Mouse (Mus musculus): ENCODE measurements at regions not wholly inside any gene's neighbourhood (a gene's known extent, or its start where the extent isn't known, plus 50 kb on each side); places are given as distances from the start of the nearest gene placed in this dataset.
"Not testable (repeated sequence)": the region's sequence is repeated elsewhere in the genome, so short reads cannot be mapped to it uniquely, and the experiment has no call there.

DNA sequence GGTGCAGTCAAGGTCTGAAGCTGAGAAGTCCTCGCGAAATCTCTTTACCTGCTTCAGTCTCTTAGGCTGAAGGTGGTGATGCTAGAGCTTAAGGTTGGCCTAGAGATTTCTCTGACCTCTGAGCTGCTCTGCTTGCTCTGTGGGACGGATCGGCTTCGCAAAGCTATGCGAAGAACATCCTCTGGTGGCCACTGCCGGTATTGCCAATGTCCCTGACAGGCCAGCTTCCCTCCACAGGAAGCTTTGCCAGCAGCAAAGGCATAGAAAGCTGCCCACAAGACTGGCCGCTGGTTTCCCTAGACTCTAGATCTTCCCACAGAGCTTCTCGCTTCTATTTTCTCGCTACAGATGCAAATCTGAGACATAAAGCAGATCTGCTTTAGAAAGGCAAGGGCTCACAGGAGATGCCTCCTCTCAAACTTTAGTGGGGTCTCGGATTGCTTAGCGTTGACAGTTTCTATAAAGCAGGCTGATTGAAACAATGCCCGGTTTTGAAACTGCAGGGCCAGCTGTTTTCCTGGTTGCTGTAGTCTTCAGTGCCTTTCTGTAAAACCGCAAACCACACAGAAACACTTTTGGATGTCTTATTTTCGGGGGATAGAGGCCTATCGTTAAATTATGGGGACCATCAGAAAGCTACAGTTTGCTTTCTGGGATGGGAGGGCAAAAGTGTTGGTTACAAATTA lies 153.7 kb downstream of the Car8 start:
- in situ Hi-C loops (cut with MboI): no loop called here

DNA sequence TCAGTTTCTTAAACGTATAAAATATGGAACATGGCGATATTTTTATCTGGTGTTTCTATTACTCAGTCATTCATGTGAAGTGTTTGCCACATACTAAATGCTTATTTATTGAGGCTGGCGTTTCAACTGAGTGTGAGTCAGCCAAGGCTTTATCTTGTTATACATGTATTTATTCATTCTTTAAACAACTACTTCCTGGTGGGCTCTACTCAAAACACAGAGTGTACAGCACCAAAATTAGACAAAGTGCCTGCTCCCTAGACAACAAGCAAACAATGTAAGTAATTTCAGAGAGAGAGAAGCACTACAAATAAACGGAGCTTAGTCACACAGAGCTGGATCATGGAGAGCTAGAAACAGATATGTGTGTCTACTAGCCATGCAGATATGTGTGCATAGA lies 159.5 kb downstream of the Car8 start:
- in situ Hi-C loops (cut with MboI): no loop called here

DNA sequence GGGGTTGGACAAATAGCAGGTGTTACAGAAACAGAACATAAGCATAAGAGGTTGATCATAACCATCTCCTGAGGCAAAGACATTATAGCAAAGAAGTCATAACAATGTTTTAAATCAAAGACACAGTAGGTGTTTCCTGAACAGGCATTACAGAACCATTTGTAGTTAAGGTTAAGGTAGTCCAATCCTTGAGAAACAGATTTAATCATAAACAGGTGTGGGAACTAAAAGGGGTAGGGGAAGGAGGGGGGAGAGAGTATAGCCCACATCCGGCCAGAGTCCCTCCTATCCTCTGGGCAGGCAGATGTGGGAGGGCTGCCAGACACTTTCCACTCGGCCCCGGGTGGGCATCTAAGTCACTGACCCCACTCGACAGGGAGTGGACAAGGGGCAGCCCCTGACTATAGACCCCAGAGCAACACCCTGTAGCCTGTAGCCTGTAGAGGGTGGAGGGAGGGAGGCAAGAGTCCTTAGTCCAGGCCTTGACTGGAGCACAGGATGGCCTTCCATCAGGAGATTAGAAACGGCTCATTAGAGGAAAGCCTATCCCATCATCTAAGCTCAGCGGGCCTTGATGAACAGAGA lies 165.8 kb downstream of the Car8 start:
- in situ Hi-C loops (cut with MboI): no loop called here

DNA sequence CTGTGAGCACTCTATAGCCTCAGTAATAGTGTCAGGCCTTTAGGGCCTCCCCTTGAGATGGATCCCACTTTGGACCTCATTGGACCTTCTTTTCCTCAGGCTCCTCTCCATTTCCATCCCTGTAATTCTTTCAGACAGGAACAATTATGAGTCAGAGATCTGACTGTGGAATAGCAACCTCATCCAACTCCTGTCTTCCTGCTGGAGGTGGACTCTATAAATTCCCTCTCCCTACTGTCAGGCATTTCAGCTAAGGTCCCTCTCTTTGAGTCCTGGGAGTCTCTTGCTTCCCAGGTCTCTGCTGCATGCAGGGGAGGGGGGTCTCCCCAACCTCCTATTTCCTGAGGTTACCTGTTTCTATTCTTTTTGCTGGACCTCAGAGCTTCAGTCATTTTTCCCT lies 168.1 kb downstream of the Car8 start:
- in situ Hi-C loops (cut with MboI): not testable (repeated sequence)

DNA sequence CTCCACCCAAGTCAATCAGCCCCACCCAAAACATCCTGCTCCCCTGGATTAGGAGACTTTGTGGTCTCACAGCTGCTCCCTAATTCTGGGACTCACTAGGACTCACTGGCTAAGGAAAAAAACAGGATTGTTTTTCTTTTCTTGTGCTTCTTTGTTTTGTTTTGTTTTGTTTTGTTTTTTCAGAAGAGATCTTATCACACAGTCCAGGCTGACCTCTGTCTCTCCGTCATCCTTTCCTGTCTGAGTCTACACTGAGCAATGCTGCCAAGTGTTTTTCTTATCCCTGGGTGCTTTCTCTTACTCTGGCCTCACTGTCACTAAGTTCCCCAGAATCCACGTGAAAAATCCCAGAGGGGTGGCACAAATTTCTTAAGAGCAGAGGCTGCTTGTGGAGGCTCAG lies 170.8 kb downstream of the Car8 start:
- in situ Hi-C loops (cut with MboI): no loop called here

DNA sequence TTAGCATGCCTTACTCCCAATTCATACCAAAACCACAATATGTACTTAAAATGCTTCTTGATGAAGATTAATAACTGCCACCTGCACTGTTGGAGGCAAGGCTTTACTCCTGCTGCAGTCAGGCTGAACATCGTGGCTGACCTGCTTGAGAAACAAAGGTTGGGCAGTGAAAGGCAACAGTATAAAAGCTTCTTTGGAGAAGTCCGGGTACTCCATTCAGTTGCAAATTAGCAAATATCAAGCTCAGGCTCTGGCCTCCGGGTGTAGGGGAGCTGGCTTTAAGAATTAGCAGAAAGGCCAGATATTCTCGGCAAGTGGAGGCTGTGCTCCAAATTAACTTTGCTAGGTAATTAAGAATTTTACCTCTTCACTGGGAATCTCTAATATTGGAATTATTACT lies 197.1 kb downstream of the Car8 start:
- in situ Hi-C loops (cut with MboI): no loop called here

DNA sequence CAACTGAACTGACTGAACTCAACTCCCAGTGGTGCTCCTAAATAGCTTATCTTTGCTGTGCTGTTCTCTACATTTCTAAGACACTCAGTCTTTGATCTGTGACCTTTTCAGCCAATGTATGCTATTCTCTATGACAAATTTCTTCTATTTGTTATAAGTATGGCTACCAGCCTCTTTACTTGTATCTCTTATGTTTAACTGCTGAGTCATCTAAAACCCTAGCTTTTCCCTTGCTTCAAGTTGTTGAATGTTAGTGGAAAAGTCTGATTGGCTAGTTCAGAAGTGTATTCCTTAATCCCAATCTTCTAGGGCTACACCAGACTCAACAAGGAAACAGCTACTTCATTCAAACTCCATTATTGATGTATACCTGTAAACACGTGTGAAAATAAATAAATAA lies 201.0 kb downstream of the Car8 start:
- in situ Hi-C loops (cut with MboI): no loop called here

DNA sequence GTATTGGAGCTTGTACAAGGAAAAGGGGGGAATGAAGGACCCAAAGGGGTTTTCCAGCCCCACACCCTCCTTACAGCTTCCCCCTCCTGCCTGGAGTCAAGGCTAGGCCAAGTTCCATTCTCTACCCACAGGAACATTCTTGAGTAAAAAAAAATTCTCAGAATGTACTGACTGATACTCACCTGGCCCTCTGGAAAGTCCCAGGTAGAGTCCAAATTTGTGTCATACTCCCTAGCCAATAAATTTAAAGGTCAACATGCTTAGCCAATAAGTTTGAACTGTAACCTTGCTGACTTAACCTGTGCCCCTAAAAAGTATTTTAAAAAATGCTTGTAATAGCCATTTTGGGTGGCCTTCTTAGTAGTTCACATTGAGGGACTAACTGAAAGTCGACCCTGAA lies 205.4 kb downstream of the Car8 start:
- in situ Hi-C loops (cut with MboI): not testable (repeated sequence)

DNA sequence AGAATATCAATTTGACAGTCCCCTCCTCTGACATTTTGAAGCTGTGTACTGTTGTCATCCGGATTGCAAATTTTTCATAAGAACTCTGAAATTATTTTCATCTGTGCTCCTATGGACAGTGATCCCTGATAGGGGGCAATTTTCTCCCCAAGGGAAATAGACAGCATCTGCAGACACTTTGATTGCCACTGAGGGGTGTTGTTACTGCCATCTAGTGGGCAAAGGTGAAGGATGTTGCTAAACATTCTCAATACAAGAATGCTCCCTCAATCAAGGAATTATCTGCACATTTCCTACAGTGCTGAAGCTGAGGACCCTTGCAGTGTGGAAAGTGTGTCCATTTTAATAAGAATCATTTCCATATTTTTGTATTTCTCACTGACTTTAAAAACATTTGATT lies 233.7 kb downstream of the Car8 start:
- in situ Hi-C loops (cut with MboI): loop anchor here (25.0 kb wide), 1 partner anchor 1443 kb away; no protein-coding TSS in a partner anchor

DNA sequence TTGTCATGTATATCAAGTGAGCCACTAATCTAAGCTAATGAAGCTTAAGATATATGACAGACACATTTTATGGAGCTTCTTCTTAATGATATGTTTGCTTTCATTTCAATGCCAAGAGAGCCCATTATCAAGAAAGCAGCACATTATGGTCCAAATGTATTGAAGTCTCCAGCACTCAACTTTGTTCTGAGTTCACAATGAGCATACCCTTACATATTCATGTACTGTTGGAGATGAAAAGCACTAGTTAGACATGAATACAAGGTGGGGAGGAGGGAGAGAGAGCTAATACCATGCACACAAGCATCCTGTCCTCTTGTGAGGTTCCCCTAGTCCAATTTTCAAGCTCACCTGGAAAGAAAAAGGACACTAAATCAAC lies 241.3 kb downstream of the Car8 start:
- in situ Hi-C loops (cut with MboI): no loop called here

DNA sequence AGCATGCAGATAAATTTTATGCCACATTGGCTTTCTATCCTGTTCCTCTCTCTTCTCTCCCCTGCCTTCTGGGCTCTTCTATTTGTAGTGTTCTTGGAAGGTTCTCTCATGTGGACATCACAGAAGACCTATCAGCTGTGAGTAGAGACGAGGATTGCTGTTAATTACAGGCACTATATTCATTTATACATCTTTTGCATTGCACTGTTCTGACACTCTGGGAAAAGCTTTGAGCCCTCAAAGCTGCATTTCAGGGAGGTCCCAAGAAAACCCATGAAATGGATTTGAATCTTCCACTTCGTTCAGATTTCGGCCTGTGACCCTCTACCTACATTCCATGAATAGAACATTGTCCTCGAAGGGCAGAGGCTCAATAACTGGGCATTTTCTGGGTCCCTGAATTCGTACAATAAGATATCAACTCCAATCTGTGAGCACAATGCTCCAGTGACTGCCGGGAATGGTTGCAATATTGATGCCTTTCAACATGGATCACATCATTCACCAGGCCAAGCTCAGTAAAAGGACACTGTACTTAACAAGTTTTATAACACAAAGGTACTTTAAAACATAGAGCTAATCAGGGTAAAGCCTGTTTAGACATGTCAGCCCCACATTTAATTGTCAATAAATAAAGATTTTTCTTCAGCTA lies 241.8 kb downstream of the Car8 start:
- in situ Hi-C loops (cut with MboI): no loop called here

DNA sequence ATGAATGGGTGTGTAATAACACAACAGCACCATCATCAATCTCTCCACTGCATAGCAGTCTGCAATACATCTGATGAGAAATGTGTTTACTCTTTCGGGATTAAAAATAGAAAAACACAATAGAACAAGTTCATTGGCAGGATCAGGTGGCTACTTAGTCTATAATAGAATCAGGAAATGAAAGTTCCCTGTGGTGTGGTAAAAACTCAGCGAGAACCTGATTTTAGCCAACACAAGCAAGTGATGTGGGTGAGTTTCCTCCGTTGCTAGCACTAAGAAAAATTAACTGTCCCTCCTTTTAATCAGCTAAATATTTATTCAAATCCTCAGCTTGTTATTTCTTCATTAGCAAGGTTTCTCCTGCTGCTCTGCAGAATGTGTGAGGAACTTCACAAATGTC lies 245.9 kb downstream of the Car8 start:
- in situ Hi-C loops (cut with MboI): no loop called here

DNA sequence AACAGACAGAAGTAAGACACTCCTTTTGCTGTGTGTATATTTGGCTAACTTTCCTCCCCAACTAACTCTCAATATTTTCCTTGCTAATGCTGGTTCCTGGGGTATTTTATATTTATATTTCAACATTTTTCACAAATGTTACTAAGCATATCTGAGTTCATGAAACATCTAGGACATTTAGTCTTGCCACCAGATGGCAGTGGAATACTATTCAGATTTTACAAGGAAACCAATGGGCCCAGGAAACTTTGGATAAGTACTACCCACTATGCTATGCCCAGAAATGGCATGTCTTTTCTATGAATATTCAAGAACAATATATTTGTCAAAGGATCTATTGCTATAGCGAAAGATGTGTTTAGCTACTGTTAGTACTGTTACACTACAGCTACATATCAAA lies 251.1 kb downstream of the Car8 start:
- in situ Hi-C loops (cut with MboI): no loop called here

DNA sequence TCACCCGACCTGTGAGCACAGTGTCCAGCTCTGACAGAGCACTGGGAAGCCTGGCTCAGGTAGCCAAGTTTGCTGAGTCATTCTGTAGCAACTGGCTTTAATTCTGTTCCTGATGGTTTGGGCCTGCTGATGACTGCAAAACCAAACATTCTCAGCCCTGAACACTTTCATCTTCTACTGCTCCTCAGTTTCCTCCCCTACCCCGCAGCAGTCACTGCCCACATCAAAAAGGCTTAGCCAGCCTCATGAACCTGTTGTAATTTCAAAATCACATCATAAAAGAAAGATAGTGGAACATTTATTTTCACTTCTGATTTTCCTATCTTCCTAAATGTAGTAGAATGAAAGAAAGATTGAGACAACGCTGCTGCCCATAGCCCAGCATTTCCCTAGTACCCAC lies 251.5 kb downstream of the Car8 start:
- in situ Hi-C loops (cut with MboI): no loop called here

DNA sequence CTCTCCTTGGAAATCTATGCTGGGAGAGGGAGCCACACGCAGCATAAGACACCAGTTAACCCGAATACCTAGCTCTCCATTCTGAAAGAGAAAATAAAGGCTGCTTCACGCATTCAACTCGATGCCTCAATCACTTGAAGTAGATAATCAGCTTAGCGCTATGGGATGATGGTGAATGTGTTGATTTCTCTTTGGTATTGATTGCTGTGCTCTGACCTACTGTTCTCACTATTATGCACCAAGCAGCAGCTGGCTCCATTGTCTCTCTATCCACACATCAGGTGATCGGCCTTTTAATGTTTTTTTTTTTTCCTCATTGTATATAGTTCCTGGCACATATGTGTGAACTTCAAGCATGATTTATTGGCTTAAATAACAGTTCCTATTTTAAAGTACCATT lies 254.0 kb downstream of the Car8 start:
- in situ Hi-C loops (cut with MboI): no loop called here

DNA sequence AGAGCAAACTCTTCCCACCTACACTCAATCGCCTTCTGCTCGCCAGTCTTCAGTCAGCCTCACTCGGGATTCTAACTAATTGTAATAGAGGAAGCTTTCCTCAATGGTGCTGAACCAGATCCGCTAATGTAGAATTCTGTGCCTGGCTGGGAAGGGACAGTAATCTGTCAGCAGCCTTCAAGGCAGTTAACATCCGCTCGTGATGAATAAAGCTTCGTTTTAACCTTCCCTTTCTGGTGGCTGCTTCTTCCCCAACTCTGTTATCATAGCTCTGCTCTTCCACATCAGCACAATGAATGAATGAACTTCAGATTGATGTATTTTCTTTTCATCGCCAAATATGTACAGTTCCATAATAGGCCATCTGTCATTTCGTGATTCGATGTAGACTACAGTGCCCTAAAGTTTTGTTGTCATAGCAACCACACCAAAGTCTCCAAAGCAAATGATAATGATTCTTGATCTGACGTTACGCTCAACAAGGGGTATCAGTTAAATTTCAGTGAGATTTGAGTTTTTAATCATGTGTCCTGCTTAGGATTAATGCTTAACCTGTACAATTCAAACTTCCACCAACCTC lies 259.0 kb downstream of the Car8 start:
- in situ Hi-C loops (cut with MboI): no loop called here

DNA sequence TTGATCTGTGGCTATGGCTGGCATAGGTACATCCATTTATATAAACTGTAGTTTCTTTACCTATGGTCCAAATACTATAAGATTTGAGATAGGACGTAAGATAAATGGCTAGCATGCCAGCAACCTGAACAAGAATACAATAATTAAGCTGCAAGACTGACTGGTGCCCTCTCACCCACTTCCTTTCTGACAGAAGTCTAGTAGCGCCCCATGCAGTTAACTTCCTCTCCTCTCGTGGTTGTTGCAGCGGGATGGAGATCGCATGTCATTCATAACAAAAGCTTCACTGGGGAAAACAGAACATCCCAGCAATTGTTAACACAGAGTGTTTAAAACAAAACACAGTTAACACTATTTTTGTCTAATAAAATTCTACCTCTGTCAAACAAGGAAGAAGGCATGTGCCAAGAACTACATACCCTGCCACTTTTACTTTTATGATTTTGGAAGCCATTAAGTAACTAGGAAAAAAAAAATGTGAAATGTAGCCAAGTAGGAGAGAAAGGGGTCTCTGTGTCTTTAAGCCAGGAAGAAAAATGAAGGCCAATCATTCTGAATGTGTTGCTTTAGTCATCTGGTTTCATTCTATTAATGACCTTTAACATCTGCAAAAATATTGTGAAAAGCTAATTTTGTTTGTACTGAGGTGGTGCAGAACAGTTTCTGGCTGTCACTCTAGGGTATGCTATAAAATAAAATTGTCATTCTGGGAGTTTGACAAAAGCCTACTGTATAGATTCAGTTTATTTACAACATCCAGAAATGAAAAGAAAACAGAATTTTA lies 261.0 kb downstream of the Car8 start:
- in situ Hi-C loops (cut with MboI): no loop called here

DNA sequence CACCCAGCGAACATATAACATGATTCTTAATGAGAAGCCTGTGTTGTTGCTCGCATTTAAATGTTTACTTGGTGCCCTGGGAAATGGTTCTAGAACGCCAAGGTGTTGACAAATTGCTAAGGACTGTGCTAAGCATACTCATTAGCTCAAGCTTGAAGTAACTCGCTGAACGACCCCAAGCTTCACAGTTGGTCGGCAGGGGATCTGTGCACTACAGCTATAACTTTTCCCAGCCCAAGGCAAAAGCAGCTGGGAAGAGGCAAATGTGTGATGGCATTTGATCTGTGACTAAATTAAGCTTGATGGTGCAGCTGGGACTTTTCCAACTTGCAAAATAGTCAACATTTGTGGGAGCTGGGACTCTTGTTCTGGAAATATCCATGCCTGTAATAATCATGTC lies 268.6 kb downstream of the Car8 start:
- in situ Hi-C loops (cut with MboI): no loop called here

DNA sequence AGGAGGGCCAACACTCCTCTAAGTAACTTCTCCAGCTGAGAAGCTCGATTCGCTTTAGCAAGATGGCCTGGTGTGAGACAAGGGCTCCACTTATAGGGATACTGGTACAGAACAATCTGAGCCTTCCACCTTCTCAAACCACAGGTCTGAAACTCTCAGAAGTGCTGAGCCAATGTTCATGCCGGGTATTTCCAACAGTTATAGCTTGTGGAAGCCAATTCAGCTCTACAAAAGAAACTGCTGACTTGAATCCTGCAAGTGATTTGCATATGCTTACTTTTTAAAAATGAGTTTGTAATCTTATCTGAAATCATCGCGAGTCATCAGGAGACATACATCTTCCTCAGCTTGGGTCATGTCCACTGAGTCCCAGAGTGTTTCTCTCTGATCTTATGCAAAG lies 273.2 kb downstream of the Car8 start:
- in situ Hi-C loops (cut with MboI): no loop called here

DNA sequence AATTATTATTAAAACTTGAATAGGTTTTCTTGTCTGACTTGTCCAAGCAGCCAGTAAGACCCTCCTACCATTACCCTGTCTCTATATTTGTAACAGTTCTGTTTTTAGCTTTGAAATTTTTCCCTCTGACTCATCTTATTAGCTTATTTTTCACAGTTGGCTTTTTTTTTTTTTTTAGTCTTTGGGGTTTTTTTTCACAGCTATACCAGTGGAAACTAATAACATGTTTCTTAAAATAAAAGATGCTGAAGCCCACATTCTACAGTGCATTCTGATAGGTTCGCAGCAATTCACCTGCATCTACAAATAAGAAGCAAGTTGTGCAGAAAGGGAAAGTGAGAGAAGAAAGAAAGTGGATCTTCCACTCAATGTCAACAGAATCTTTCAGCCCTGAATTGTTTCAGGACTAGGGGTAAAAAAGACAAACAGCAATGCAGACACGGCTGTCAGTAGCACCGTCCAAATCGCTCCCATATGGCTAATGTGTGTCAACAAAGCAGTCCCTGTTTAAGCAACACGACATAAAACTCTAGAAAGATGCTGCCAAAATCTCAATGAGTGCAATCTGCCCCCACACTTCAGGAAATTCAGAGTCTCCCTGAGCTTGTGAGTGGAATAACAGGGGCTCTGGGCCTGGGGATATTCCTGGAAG lies 277.2 kb downstream of the Car8 start:
- in situ Hi-C loops (cut with MboI): no loop called here

DNA sequence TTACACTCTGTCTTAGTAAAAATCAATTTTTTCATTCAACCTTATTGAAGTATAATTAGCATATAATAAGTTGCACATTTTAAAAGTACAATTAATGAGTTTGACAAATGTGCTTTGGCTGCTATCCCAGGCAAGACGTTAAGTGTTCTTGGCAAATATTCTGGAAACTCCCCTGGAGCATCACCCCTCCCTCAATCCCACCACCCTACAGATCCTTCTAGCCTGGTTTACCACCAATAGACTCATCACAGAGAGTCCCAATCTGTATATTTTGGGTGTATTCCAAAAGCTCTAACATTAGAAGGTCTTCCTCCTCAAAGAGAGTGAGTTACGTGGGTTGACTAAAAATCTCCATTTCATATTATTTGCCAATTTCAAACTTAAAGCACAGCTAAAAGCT lies 278.5 kb downstream of the Car8 start:
- in situ Hi-C loops (cut with MboI): no loop called here

DNA sequence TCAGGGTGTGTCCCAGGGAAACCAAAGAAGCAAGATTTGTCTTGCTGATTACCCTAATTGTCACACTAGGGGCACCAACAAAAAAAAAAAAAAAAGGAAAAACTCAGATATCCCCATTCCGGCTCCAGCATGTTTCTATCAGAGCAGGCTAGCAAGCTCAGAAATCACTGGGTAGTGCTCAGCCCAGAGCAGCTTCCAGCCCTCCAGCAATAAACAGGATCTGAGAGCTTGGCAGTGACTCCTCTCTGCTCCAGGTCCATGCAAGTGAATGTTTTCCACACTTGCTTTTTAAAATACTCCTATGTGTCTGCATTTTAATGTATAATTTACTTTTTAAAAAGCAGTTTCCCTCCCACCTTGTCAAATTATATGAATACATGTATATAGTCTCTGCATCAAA lies 290.8 kb downstream of the Car8 start:
- in situ Hi-C loops (cut with MboI): no loop called here

Measured in mature B cell (primary cell).